ENCODE assay signal across 14 mouse cellular contexts in genomic region chr5:141324910-141325309, GRCm38 (mm10).
DNase-seq lines count a peak whose midpoint lies in the region; ATAC-seq lines count a peak whose summit lies in the region.
"Had no signal": no experiment of that assay in that cellular context is flagged by ENCODE, and none has a peak within 500 bp of the region (broad histone marks: within the 10 kb centered on the region; RNA-seq: fewer than 3 reads in every experiment).

No protein-coding gene starts in this region.

- WGBS in forebrain, embryonic 16.5 days = 71% methylated on average over 4 of the region's 4 CpGs
- 91% methylated on average over 4 of the region's 4 CpGs for WGBS in forebrain, embryonic 12.5 days

- no peaks in the 10 kb centered on the region for H3K36me3 ChIP-seq in forebrain, embryonic 16.5 days (ENCODE audit: control insufficient read depth, insufficient read depth)
- no peaks in the 10 kb centered on the region for H3K36me3 ChIP-seq in forebrain, embryonic 12.5 days (replicated peaks)

- peaks cover 3% of the 10 kb centered on the region for H3K4me1 ChIP-seq in forebrain, embryonic 16.5 days (replicated peaks; ENCODE audit: control insufficient read depth, insufficient read depth, low read length)
- H3K4me1 ChIP-seq in forebrain, embryonic 12.5 days = no peaks in the 10 kb centered on the region

- H3K9ac ChIP-seq in forebrain, embryonic 16.5 days (replicated peaks; ENCODE audit: low read depth, low read length) = no peak overlapping the region
- H3K9ac ChIP-seq in forebrain, embryonic 12.5 days = no peak overlapping the region

- H3K9me3 ChIP-seq in forebrain, embryonic 16.5 days (ENCODE audit: control insufficient read depth, low read length) = no peaks in the 10 kb centered on the region
- no peaks in the 10 kb centered on the region for H3K9me3 ChIP-seq in forebrain, embryonic 12.5 days

- H3K27me3 ChIP-seq in forebrain, embryonic 16.5 days (replicated peaks; ENCODE audit: control insufficient read depth, insufficient read depth, low read length) = no peaks in the 10 kb centered on the region
- no peaks in the 10 kb centered on the region for H3K27me3 ChIP-seq in forebrain, embryonic 12.5 days

- no peak overlapping the region for H3K4me2 ChIP-seq in forebrain, embryonic 16.5 days (ENCODE audit: low read length)
- H3K4me2 ChIP-seq in forebrain, embryonic 12.5 days = no peak overlapping the region
- H3K4me2 ChIP-seq: heart, embryonic 11.5 days had no signal

- 0 out of 2 replicates have a peak, but pooled peaks have one; percentile 43 for ATAC-seq in forebrain, embryonic 16.5 days
- ATAC-seq in forebrain, embryonic 12.5 days (ENCODE audit: low FRiP score) = no peak
- ATAC-seq in inflammation-experienced regulatory T-cells, adult 6 months = no peak

- H3K4me3 ChIP-seq in forebrain, embryonic 16.5 days (replicated peaks; ENCODE audit: low read length) = no peak overlapping the region
- H3K4me3 ChIP-seq in forebrain, embryonic 12.5 days (replicated peaks) = no peak overlapping the region

- intact Hi-C loops in left cerebral cortex, postnatal 25 days (cut with DNase I) = no loop called here

- DNase-seq in left cerebral cortex, postnatal 25 days (ENCODE audit: low spot score in 2 of 2) = peak; percentile 25 to 62
- DNase-seq in left cerebral cortex, adult 8-10 months (ENCODE audit: low spot score in 2 of 2) = no peak
- DNase-seq in cerebellum, adult 9-10 months = peak; percentile 40
- DNase-seq in layer of hippocampus, postnatal 36 days = peak; percentile 16 to 20
- no peak for DNase-seq in adipocyte (ENCODE audit: low spot score)
- DNase-seq: adrenal gland, adult 8-10 months; gastrocnemius, postnatal 25 days; kidney, adult 11 months; lung, adult 18-20 months; thymus, postnatal 36 days had no signal

- H3K27ac ChIP-seq in forebrain, embryonic 16.5 days (ENCODE audit: low read length) = no peak overlapping the region
- no peak overlapping the region for H3K27ac ChIP-seq in forebrain, embryonic 12.5 days

Comparison
In these comparisons a context has a peak if more than half of its experiments do, and no peak if none do; other contexts are left out.
1. DNase-seq: peak in left cerebral cortex, postnatal 25 days (2 of 2), cerebellum, adult 9-10 months (single experiment) and layer of hippocampus, postnatal 36 days (2 of 2); none in left cerebral cortex, adult 8-10 months (0 of 2) and adipocyte (single experiment).